14 mouse cellular contexts compared by ENCODE assay signal in the genomic region with DNA sequence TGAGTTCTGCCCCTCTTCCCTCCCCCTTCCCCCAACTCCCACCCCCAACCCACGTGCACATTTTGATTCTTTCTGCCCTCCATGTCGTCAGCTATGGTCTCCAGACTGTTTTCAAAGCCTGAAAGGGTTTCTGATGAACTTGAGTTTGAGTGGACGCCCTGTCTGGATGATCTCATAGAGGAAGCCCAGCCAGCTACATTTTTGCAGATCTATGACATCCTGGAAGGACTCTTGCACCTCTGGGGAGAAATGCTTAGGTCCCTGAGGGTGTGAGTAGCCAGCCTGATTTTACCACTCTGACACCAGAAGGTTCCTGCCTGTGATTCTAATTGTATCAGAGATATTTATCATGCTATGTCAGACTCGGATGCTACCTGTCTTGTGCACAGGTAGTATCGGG.
"Had no signal": no experiment of that assay in that cellular context is flagged by ENCODE, and none has a peak within 500 bp of the region (broad histone marks: within the 10 kb centered on the region; RNA-seq: fewer than 3 reads in every experiment).

No protein-coding gene starts in this region.

- H3K27me3 ChIP-seq: kidney, embryonic 15.5 days; limb, embryonic 12.5 days; limb, embryonic 15.5 days had no signal

- H3K27ac ChIP-seq: kidney, embryonic 15.5 days; limb, embryonic 12.5 days; limb, embryonic 15.5 days; liver, embryonic 14.5 days; stomach, postnatal 0 days had no signal

- H3K36me3 ChIP-seq: limb, embryonic 12.5 days; limb, embryonic 15.5 days had no signal

- DNase-seq: kidney, adult 8-10 months; kidney, postnatal 10 days; kidney, postnatal 36 days; left cerebral cortex, postnatal 4 days; liver, postnatal 0 days; lung, embryonic 14.5 days; lung, postnatal 36 days; midbrain, embryonic 14.5 days; thymus, postnatal 25 days had no signal

- H3K4me3 ChIP-seq: kidney, embryonic 15.5 days; limb, embryonic 12.5 days; limb, embryonic 15.5 days had no signal
